In the genomic region with DNA sequence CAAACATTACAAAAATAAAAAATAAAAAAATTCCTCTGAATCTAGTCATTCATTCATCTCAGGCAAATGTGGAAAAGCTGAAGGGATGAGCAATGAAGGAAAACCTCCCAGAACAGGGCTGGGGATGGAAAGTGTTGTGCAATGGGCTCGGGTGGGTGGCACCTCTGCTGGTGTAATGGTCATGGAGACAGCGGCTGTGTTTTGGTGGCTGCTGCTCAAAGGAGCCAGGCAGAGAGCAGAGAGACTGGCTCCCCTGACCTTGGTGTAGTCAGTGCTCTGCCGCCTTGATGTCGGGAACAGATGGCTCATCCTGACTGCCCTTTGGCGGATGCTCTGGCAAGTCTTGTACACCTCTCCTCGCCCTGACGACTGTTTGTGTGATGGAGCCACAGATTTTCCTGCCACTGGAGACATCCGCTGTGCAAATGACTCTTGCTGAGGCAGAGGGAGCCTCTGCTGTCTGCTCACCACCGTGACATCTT, we compare ENCODE assay signal across 8 mouse cellular contexts. TPM values are rescaled to one million over a fixed set of nuclear protein-coding genes. Genes with fewer than 3 reads are reported as not detected.
DNase-seq lines count a peak whose midpoint lies in the region; ATAC-seq and TF ChIP-seq lines count a peak whose summit lies in the region.
"Had no signal": no experiment of that assay in that cellular context is flagged by ENCODE, and none has a peak within 500 bp of the region (broad histone marks: within the 10 kb centered on the region; RNA-seq: fewer than 3 reads in every experiment).

No protein-coding gene starts in this region.

- H3K9ac ChIP-seq in liver, embryonic 13.5 days, result peak overlapping the region; percentile 20; the same call in 1 of the 2 replicates
- H3K9ac ChIP-seq: midbrain, embryonic 12.5 days had no signal

- no peaks in the 10 kb centered on the region for H3K36me3 ChIP-seq in liver, embryonic 13.5 days
- no peaks in the 10 kb centered on the region for H3K36me3 ChIP-seq in forebrain, embryonic 10.5 days (replicated peaks)
- H3K36me3 ChIP-seq: midbrain, embryonic 12.5 days had no signal

- H3K4me3 ChIP-seq in lung, adult 2 months (replicated peaks; ENCODE audit: extremely low read depth, low read depth, low read length), result no peak overlapping the region
- H3K4me3 ChIP-seq in liver, embryonic 13.5 days (replicated peaks), result no peak overlapping the region
- no peak overlapping the region for H3K4me3 ChIP-seq in forebrain, embryonic 10.5 days
- H3K4me3 ChIP-seq: midbrain, embryonic 12.5 days had no signal

- no peak for ATAC-seq in liver, embryonic 13.5 days (ENCODE audit: low read depth)

- no peaks in the 10 kb centered on the region for H3K27me3 ChIP-seq in liver, embryonic 13.5 days
- no peaks in the 10 kb centered on the region for H3K27me3 ChIP-seq in forebrain, embryonic 10.5 days (ENCODE audit: poor library complexity, severe bottlenecking)
- H3K27me3 ChIP-seq: midbrain, embryonic 12.5 days had no signal

- DNase-seq in lung, adult 18-20 months, result peak; percentile 53 to 55
- DNase-seq in lung, adult 2 months, result no peak
- peak; percentile 74 for DNase-seq in adrenal gland, adult 8-10 months
- DNase-seq in cerebellum, postnatal 25 days, result peak; percentile 76
- DNase-seq in liver, embryonic 13.5 days, result no peak
- DNase-seq in kidney, postnatal 10 days, result no peak
- DNase-seq in forebrain, embryonic 10.5 days (ENCODE audit: extremely low spot score, low spot score), result no peak

- H3K27ac ChIP-seq in liver, embryonic 13.5 days, result peak overlapping the region; percentile 75
- no peak overlapping the region for H3K27ac ChIP-seq in forebrain, embryonic 10.5 days
- H3K27ac ChIP-seq: midbrain, embryonic 12.5 days had no signal

- H3K9me3 ChIP-seq in liver, embryonic 13.5 days (replicated peaks), result no peaks in the 10 kb centered on the region
- H3K9me3 ChIP-seq in forebrain, embryonic 10.5 days, result no peaks in the 10 kb centered on the region
- H3K9me3 ChIP-seq: midbrain, embryonic 12.5 days had no signal

- no peak overlapping the region for H3K4me2 ChIP-seq in liver, embryonic 13.5 days
- H3K4me2 ChIP-seq: midbrain, embryonic 12.5 days had no signal

- H3K4me1 ChIP-seq in lung, adult 2 months (ENCODE audit: control insufficient read depth, insufficient read depth, low read length), result peaks cover 2% of the 10 kb centered on the region; the same call in 1 of the 2 replicates
- H3K4me1 ChIP-seq in liver, embryonic 13.5 days (replicated peaks), result peaks cover 69% of the 10 kb centered on the region
- peaks cover 13% of the 10 kb centered on the region for H3K4me1 ChIP-seq in forebrain, embryonic 10.5 days

- 53% methylated on average over 9 of the region's 9 CpGs for WGBS in lung, adult 2 months
- WGBS in liver, embryonic 13.5 days (ENCODE audit: insufficient replicate concordance), result 51% methylated on average over 9 of the region's 9 CpGs
- 63% methylated on average over 9 of the region's 9 CpGs for WGBS in forebrain, embryonic 10.5 days

- no peak for TF ChIP-seq POLR2A in lung, adult 2 months (IDR thresholded peaks at IDR 0.05; ENCODE audit: borderline replicate concordance, extremely low read depth, low read depth, low read length)

- no peak for TF ChIP-seq CTCF in lung, adult 2 months (IDR thresholded peaks at IDR 0.05; ENCODE audit: insufficient read depth, low read length)

RNA-seq across cellular contexts. Expression of a gene that starts 32.1 kb away (rescaled TPM):
- polyA plus RNA-seq in lung, adult 2 months (2012; rRNA removed), result 179 and 202 TPM in 2 replicates
- 100 to 1,000 TPM in 1 of 4 experiments, 10 to 100 TPM in 3; 40.0 to 103 (median 53.5) TPM for total RNA-seq in adrenal gland, adult 8-10 months (2022)
- polyA plus RNA-seq in liver, embryonic 13.5 days (2015; fragmentation: Nextera tagmentation; extraction: Ambion mirVana), result 1.7 and 2.6 TPM in 2 replicates
- 0.36 and 0.90 TPM in 2 replicates for polyA plus RNA-seq in forebrain, embryonic 10.5 days (2016; fragmentation: Nextera tagmentation; extraction: Ambion mirVana)

RNA-seq across cellular contexts. Expression of a gene that starts 45.5 kb away (rescaled TPM):
- polyA plus RNA-seq in lung, adult 2 months (2012; rRNA removed), result 1.6 and 3.1 TPM in 2 replicates
- total RNA-seq in adrenal gland, adult 8-10 months (2022), result 1 to 10 TPM; 1.0 to 2.2 (median 1.4) TPM
- polyA plus RNA-seq in liver, embryonic 13.5 days (2015; fragmentation: Nextera tagmentation; extraction: Ambion mirVana), result 0.07 and 0.22 TPM in 2 replicates
- 1.2 and 2.3 TPM in 2 replicates for polyA plus RNA-seq in forebrain, embryonic 10.5 days (2016; fragmentation: Nextera tagmentation; extraction: Ambion mirVana)

Comparison
In these comparisons a context has a peak if more than half of its experiments do, and no peak if none do; other contexts are left out.
1. DNase-seq: peak in lung, adult 18-20 months (2 of 2), adrenal gland, adult 8-10 months (single experiment) and cerebellum, postnatal 25 days (2 of 2); none in lung, adult 2 months (single experiment), liver, embryonic 13.5 days (single experiment), kidney, postnatal 10 days (single experiment) and forebrain, embryonic 10.5 days (single experiment).
2. RNA of a gene that starts 32.1 kb away (polyA plus RNA-seq): 179 to 202 TPM in lung, adult 2 months; 1.7 to 2.6 TPM in liver, embryonic 13.5 days and 0.36 to 0.90 TPM in forebrain, embryonic 10.5 days; every median in the first group is over 10 times any median in the second.